Mouse (Mus musculus) heart, embryonic 16.5 days (tissue): ENCODE measurements at regions not wholly inside any gene's neighbourhood (a gene's known extent, or its start where the extent isn't known, plus 50 kb on each side); places are given as distances from the start of the nearest gene placed in this dataset.

Experiments
- ATAC-seq: fragments of 200-750 bp; cut with Nextera tagmentation; replicated peaks from 2 replicates; pipeline ENCODE4 v1.8.0; 2017; ENCODE audit warnings: moderate number of reproducible peaks; ENCODE audit not compliant: insufficient read depth, low FRiP score; ENCODE audit errors: extremely low read depth
- H3K27ac ChIP-seq: fragments of 300-500 bp; sonication (generic); 2 replicates; pipeline ENCODE4 v1.5.1; 2014; ENCODE audit warnings: mild to moderate bottlenecking, low read length, control low read depth, moderate library complexity
- H3K27me3 ChIP-seq: fragments of 300-500 bp; sonication (generic); 2 replicates; pipeline ENCODE4 v1.6.1; 2014; ENCODE audit warnings: low read length, mixed read lengths; ENCODE audit not compliant: control insufficient read depth, insufficient read depth
- H3K36me3 ChIP-seq: fragments of 300-500 bp; sonication (generic); 2 replicates; pipeline ENCODE4 v1.6.1; 2014; ENCODE audit not compliant: control insufficient read depth, insufficient read depth
- H3K4me1 ChIP-seq: fragments of 300-500 bp; sonication (generic); 2 replicates; pipeline ENCODE4 v1.6.1; 2014; ENCODE audit warnings: low read length, mixed read lengths; ENCODE audit not compliant: control insufficient read depth, insufficient read depth
- H3K4me2 ChIP-seq: fragments of 300-500 bp; sonication (generic); 2 replicates; pipeline ENCODE4 v1.6.1; 2014; ENCODE audit warnings: low read depth, mild to moderate bottlenecking, control low read depth, low read length
- H3K4me3 ChIP-seq: fragments of 300-500 bp; sonication (generic); 2 replicates; pipeline ENCODE4 v1.5.1; 2014; ENCODE audit warnings: mild to moderate bottlenecking, control low read depth, low read length
- H3K9ac ChIP-seq: fragments of 300-500 bp; sonication (generic); 2 replicates; pipeline ENCODE4 v1.6.1; 2014; ENCODE audit warnings: low read length, control low read depth
- H3K9me3 ChIP-seq: fragments of 300-500 bp; sonication (generic); replicated peaks from 2 replicates; pipeline ENCODE4 v1.6.1; 2016; ENCODE audit warnings: low read length; ENCODE audit not compliant: control insufficient read depth
- WGBS: fragments of 180-500 bp; shearing (Covaris S2); extraction: QIAGEN DNeasy Blood & Tissue Kit; methylation state at CpG from one replicate; pipeline ENCODE4 v1.1.7; 2014; 5-methylcytosine and 5-hydroxymethylcytosine counted together

DNA sequence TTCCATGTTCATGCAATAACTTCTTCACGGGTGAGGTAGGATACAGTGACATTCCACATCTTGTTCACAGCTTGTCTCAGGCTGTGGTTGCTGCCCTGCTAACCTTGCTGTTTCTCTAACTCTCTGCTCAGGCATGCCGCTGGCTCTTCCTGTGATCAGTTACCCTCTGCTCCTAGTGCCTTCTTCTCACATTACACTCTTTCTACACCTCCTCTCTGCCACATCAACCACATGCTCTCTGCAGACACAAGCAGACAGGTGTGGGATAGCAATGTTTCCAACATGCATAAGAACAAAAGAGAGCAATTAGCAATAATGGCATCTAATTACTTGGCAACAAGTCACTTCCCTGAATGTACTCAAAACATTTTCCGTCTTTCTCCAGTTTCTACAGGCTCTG is 128.7 kb downstream of the Nfkbiz start:
- H3K9me3 ChIP-seq, result no peaks in the 10 kb centered on the region
- H3K4me3 ChIP-seq, result no peak overlapping the region
- H3K27ac ChIP-seq, result no peak overlapping the region
- H3K4me2 ChIP-seq, result no peak overlapping the region
- no peaks in the 10 kb centered on the region for H3K4me1 ChIP-seq
- no peak overlapping the region for H3K9ac ChIP-seq
- WGBS, result 50% methylated on average over 3 of the region's 3 CpGs
- ATAC-seq, result no peak
- no peaks in the 10 kb centered on the region for H3K27me3 ChIP-seq
- no peaks in the 10 kb centered on the region for H3K36me3 ChIP-seq

DNA sequence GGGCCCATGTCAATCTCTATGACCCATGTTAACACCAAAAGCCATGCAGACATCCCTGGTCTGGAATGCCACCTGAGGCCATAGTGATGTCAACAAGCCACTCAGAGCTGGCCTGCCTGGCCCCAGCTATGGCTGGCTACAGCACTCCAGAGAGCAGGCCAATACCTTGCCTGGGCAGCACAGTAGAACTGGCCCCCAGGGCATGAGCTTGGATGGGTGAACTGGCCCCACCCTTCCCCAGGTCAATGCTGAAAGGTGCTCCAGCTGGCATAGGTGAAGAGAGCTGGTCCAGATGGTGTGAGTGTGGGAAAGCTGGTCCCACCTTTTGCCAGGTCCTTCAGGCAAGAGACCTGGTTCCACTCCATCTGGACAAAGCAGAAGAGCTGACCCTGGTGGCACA is 132.2 kb downstream of the Nfkbiz start:
- Histone ChIP-seq H3K9me3 (no peaks in the 10 kb centered on the region), H3K4me1 (no peaks in the 10 kb centered on the region), H3K36me3 (no peaks in the 10 kb centered on the region), H3K4me2 (no peak overlapping the region), H3K4me3 (no peak overlapping the region), H3K9ac (no peak overlapping the region), H3K27ac (no peak overlapping the region), H3K27me3 (no peaks in the 10 kb centered on the region)
- ATAC-seq, result no peak

DNA sequence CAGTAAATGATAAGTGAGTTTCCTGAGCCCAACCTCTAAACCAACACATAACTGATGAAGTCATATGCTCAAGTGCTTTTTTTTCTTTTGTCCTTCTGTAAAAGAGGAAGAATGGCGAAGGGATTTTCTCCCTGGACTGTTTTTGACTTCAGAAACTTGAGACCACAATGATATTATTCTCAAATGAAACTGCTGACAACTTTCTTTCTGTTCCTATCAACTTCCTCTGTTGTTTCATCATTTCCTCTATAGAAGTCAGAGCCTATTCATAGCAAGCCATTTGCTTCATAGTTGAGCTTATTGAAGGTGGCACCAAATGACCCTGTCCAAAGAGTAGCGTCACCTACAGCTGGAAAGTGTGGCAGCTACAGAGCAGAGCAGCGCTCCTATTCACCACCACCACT is 140.2 kb downstream of the Nfkbiz start:
- no peaks in the 10 kb centered on the region for H3K9me3 ChIP-seq
- no peak overlapping the region for H3K4me2 ChIP-seq
- H3K36me3 ChIP-seq, result no peaks in the 10 kb centered on the region
- H3K9ac ChIP-seq, result no peak overlapping the region
- ATAC-seq, result no peak
- no peak overlapping the region for H3K27ac ChIP-seq
- no peak overlapping the region for H3K4me3 ChIP-seq
- 60% methylated on average over 3 of the region's 3 CpGs for WGBS
- H3K27me3 ChIP-seq, result no peaks in the 10 kb centered on the region
- no peaks in the 10 kb centered on the region for H3K4me1 ChIP-seq

DNA sequence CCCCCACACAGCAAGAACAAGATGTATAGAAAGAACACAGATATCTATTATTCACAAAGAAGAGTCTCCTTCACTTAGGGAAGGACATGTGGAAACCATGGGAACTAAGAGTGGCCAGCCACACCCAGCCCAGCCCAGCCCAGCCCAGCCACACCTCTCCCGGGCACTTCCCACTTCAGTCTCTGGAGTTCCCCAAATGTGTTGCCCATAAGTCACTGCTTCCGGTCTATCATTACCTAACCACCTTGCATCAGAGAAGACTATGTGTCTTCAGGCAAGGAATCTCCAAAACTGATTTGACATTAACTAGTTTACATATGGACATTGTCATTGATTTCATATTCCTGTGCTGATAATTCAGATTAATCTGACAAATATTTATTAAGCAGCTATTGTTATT is 147.6 kb downstream of the Nfkbiz start:
- Histone ChIP-seq H3K27ac (no peak overlapping the region), H3K27me3 (no peaks in the 10 kb centered on the region), H3K36me3 (no peaks in the 10 kb centered on the region)

DNA sequence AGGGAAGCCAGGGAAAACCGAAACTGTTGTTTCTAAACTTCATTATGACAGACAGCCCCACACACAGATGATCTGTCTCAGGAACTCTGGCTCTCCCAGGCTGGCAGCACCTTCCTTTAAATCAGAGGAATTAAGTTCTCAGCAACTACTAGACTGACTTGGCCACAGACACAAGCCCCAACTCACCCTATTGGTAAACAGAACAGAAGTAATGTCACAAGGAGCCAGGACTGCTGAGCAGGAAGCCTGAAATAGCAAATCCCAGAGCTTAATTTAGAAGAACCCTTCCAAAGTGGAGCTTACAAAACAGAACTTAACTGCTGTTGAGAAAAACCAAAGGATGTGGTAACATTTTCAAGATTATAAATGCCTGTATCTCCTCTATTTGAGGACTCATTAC is 174.8 kb downstream of the Nfkbiz start:
- no peak overlapping the region for H3K4me2 ChIP-seq
- no peaks in the 10 kb centered on the region for H3K36me3 ChIP-seq
- no peaks in the 10 kb centered on the region for H3K4me1 ChIP-seq
- no peak overlapping the region for H3K4me3 ChIP-seq
- no peak for ATAC-seq
- H3K27me3 ChIP-seq, result no peaks in the 10 kb centered on the region
- H3K9me3 ChIP-seq, result no peaks in the 10 kb centered on the region
- H3K27ac ChIP-seq, result no peak overlapping the region
- no peak overlapping the region for H3K9ac ChIP-seq
- WGBS, result 81% methylated on average over 1 of the region's 1 CpGs

More for the DNA sequence above, 147.6 kb downstream of the Nfkbiz start:
- 74% methylated on average over 2 of the region's 2 CpGs for WGBS
- no peaks in the 10 kb centered on the region for H3K4me1 ChIP-seq
- H3K9ac ChIP-seq, result no peak overlapping the region
- H3K4me3 ChIP-seq, result no peak overlapping the region
- no peak for ATAC-seq
- H3K4me2 ChIP-seq, result no peak overlapping the region
- H3K9me3 ChIP-seq, result no peaks in the 10 kb centered on the region

DNA sequence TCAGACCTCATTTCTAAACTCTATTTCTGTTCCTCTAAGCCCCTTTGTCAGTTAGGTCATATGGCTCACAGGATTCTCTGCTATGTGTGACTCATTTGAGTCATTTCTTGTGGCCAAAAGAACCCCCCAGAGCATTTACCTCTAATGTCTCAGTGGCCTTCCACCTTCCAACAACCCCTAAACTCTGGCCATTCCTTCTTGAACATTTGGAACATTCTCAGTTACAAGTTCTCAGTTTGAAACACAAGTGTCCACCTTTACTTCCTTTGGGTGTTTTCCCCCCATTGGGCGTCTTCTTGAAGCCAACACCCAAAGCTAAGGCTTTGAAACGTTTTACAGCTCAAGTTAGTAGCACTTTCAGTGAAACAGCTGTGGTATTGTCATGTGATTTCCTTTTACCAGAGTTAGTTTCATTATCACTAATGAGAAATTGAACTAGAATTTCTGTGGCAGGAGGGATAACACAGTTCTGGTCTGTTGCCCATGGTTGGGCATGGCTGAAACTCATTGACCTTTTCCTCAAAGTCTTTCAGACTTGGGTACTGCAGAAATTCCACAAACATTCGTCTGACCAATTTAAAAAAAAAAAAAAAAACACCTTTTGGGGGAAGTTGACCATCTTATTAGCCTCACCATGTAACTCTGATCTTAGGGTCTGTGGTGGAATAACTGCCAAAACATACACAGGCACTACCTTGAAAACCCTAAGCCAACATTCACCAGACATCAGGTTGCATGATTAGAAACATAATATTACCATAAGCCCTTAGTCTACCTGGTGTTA is 201.8 kb downstream of the Nfkbiz start:
- H3K36me3 ChIP-seq, result no peaks in the 10 kb centered on the region
- ATAC-seq, result no peak
- no peak overlapping the region for H3K4me3 ChIP-seq
- H3K27ac ChIP-seq, result no peak overlapping the region
- no peaks in the 10 kb centered on the region for H3K4me1 ChIP-seq
- no peaks in the 10 kb centered on the region for H3K27me3 ChIP-seq
- H3K9me3 ChIP-seq, result no peaks in the 10 kb centered on the region
- H3K4me2 ChIP-seq, result no peak overlapping the region
- no peak overlapping the region for H3K9ac ChIP-seq
- 50% methylated on average over 3 of the region's 3 CpGs for WGBS

DNA sequence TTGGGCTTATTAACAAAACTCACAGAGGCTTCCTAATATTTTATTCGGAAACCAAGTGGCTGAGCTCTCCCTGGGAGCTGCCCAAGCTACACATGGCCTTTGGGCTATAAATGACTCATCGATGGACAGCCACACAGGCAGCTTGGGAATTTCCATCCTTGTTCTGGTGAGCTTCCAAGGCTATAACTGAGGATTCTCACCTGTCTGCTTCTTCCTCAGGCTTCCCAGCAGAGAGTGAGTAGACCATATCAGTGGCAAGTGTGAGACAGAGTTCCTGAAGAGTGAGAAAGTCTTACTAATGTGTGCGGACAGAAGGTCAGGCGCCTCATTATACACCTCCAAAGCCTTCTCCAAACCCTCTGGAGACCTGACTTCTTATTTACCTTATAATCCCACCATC is 202.5 kb downstream of the Nfkbiz start:
- no peak overlapping the region for H3K4me3 ChIP-seq
- H3K9me3 ChIP-seq, result no peaks in the 10 kb centered on the region
- H3K27ac ChIP-seq, result no peak overlapping the region
- no peak overlapping the region for H3K9ac ChIP-seq
- H3K4me2 ChIP-seq, result no peak overlapping the region
- 81% methylated on average over 4 of the region's 4 CpGs for WGBS
- no peaks in the 10 kb centered on the region for H3K4me1 ChIP-seq
- H3K27me3 ChIP-seq, result no peaks in the 10 kb centered on the region
- H3K36me3 ChIP-seq, result no peaks in the 10 kb centered on the region
- ATAC-seq, result no peak

DNA sequence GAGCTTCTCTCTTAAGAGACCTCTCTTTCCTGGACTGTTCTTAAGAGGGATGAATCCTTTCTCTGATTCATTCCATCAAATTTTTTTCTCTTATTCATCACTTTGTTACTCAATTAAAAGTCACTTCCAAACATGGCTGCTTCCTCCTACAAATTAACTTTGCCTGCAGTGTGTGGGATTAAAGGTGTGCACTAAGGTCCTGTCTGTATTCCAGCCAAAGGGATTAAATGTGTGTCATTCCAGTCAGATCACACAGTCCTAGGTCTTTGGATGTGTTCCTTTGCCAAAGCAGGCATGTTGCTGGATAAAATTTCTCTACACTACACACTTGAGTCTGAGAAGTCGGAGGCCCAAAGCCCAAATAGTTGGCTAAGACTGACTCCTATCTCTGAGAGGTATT is 204.0 kb downstream of the Nfkbiz start:
- Histone ChIP-seq H3K27me3 (no peaks in the 10 kb centered on the region), H3K9me3 (no peaks in the 10 kb centered on the region), H3K4me3 (no peak overlapping the region), H3K36me3 (no peaks in the 10 kb centered on the region), H3K4me2 (no peak overlapping the region), H3K4me1 (no peaks in the 10 kb centered on the region), H3K27ac (no peak overlapping the region), H3K9ac (no peak overlapping the region)
- WGBS, result 71% methylated on average over 1 of the region's 1 CpGs
- no peak for ATAC-seq

DNA sequence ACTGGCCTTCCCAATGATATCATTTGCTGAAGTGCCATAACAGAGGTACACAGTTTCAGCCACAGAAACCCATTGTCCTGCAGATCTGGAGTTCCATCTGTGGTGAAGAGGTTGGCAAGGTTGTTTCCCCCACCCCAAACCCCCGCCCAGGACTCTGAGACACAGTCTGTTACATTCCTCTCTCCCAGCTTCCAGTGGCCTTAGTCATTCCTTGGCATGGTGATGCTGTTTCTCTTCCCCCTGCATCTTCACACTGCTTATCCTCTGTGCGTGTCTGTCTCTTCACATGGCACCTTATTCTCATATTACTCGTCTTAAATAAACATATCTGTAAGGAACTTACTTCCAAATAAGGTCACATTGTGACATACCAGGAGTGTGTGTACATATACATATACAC is 206.5 kb downstream of the Nfkbiz start:
- no peak overlapping the region for H3K9ac ChIP-seq
- H3K4me3 ChIP-seq, result no peak overlapping the region
- no peaks in the 10 kb centered on the region for H3K36me3 ChIP-seq
- WGBS, result 58% methylated on average over 3 of the region's 3 CpGs
- H3K9me3 ChIP-seq, result peaks cover 3% of the 10 kb centered on the region
- H3K27ac ChIP-seq, result no peak overlapping the region
- H3K27me3 ChIP-seq, result no peaks in the 10 kb centered on the region
- H3K4me2 ChIP-seq, result no peak overlapping the region
- no peak for ATAC-seq
- no peaks in the 10 kb centered on the region for H3K4me1 ChIP-seq
